Mouse (Mus musculus) kidney, embryonic 14.5 days (tissue): Measurements from ENCODE around the gene Gm20532. TPM values are rescaled to one million over a fixed set of nuclear protein-coding genes. Genes with fewer than 3 reads are reported as not detected.
"Not testable (repeated sequence)": the region's sequence is repeated elsewhere in the genome, so short reads cannot be mapped to it uniquely, and the experiment has no call there.

Experiments
- ATAC-seq: fragments of 200-750 bp; cut with Nextera tagmentation; 2 replicates; pipeline ENCODE4 v1.8.0; 2017; ENCODE audit warnings: moderate number of reproducible peaks, mild to moderate bottlenecking, moderate TSS enrichment, moderate library complexity; ENCODE audit not compliant: low FRiP score, low TSS enrichment
- H3K27ac ChIP-seq: fragments of 300-500 bp; sonication (generic); 2 replicates; pipeline ENCODE4 v1.5.1; 2014; ENCODE audit warnings: low read depth, mild to moderate bottlenecking, low read length, moderate library complexity, mixed read lengths
- H3K27me3 ChIP-seq: fragments of 300-500 bp; sonication (generic); 2 replicates; pipeline ENCODE4 v1.6.1; 2014; ENCODE audit warnings: mild to moderate bottlenecking, low read length; ENCODE audit not compliant: control insufficient read depth, insufficient read depth
- H3K36me3 ChIP-seq: fragments of 300-500 bp; sonication (generic); 2 replicates; pipeline ENCODE4 v1.6.1; 2014; ENCODE audit warnings: low read length, mixed read lengths; ENCODE audit not compliant: control insufficient read depth, insufficient read depth
- H3K4me1 ChIP-seq: fragments of 300-500 bp; sonication (generic); 2 replicates; pipeline ENCODE4 v1.6.1; 2014; ENCODE audit warnings: low read length, mixed read lengths; ENCODE audit not compliant: control insufficient read depth, insufficient read depth
- H3K4me2 ChIP-seq: fragments of 300-500 bp; sonication (generic); replicated peaks from 2 replicates; pipeline ENCODE4 v1.6.1; 2014; ENCODE audit warnings: low read depth, mild to moderate bottlenecking, low read length
- H3K4me3 ChIP-seq: fragments of 300-500 bp; sonication (generic); 2 replicates; pipeline ENCODE4 v1.5.1; 2014; ENCODE audit warnings: mild to moderate bottlenecking, low read length
- H3K9ac ChIP-seq: fragments of 300-500 bp; sonication (generic); 2 replicates; pipeline ENCODE4 v1.6.1; 2014; ENCODE audit warnings: low read depth, mild to moderate bottlenecking, low read length, moderate library complexity
- H3K9me3 ChIP-seq: fragments of 300-500 bp; sonication (generic); 2 replicates; pipeline ENCODE4 v1.6.1; 2016; ENCODE audit warnings: low read length; ENCODE audit not compliant: control insufficient read depth
- WGBS: fragments of 180-500 bp; shearing (Covaris S2); extraction: QIAGEN DNeasy Blood & Tissue Kit; methylation state at CpG from one replicate; pipeline ENCODE4 v1.1.7; 2014; 5-methylcytosine and 5-hydroxymethylcytosine counted together
- polyA plus RNA-seq: library from polyadenylated mRNA; unstranded; fragments of >200 nt; fragmentation: Nextera tagmentation; extraction: Ambion mirVana; gene quantifications from 2 replicates; pipeline ENCODE4 v1.2.1, GENCODE M21; 2014

Gm20532 gene
- polyA plus RNA-seq, 1 experiment from 2014 or later, result not detected

GRCm38 (mm10) chr2:26646643-26647293, 60.3 kb downstream of the Gm20532 start:
- Histone ChIP-seq H3K27me3 (no peaks in the 10 kb centered on the region), H3K9me3 (no peaks in the 10 kb centered on the region), H3K27ac (no peak overlapping the region), H3K4me1 (no peaks in the 10 kb centered on the region), H3K9ac (no peak overlapping the region), H3K4me2 (no peak overlapping the region), H3K36me3 (no peaks in the 10 kb centered on the region), H3K4me3 (no peak overlapping the region)
- 21% methylated on average over 3 of the region's 3 CpGs for WGBS
- peak; percentile 96 for ATAC-seq

GRCm38 (mm10) chr2:26654687-26655086, 68.2 kb downstream of the Gm20532 start:
- no peaks in the 10 kb centered on the region for H3K36me3 ChIP-seq
- H3K4me1 ChIP-seq, result no peaks in the 10 kb centered on the region
- ATAC-seq, result no peak
- H3K9ac ChIP-seq, result no peak overlapping the region
- H3K4me2 ChIP-seq, result no peak overlapping the region
- 54% methylated on average over 1 of the region's 1 CpGs for WGBS
- no peaks in the 10 kb centered on the region for H3K9me3 ChIP-seq
- H3K27ac ChIP-seq, result no peak overlapping the region
- H3K4me3 ChIP-seq, result no peak overlapping the region
- H3K27me3 ChIP-seq, result no peaks in the 10 kb centered on the region

GRCm38 (mm10) chr2:26657426-26657825, 71.0 kb downstream of the Gm20532 start:
- Histone ChIP-seq H3K9ac (no peak overlapping the region), H3K27me3 (no peaks in the 10 kb centered on the region), H3K27ac (no peak overlapping the region), H3K4me3 (no peak overlapping the region), H3K9me3 (no peaks in the 10 kb centered on the region), H3K4me2 (no peak overlapping the region), H3K4me1 (0 out of 2 replicates have a peak, but pooled peaks cover 5% of the 10 kb centered on the region), H3K36me3 (no peaks in the 10 kb centered on the region)
- 97% methylated on average over 2 of the region's 2 CpGs for WGBS
- ATAC-seq, result no peak

- peak overlapping the region; percentile 34 for H3K4me3 ChIP-seq
- H3K9me3 ChIP-seq, result no peaks in the 10 kb centered on the region
- H3K36me3 ChIP-seq, result no peaks in the 10 kb centered on the region
- H3K27ac ChIP-seq, result no peak overlapping the region
- peak overlapping the region; percentile 65 for H3K4me2 ChIP-seq
- no peak overlapping the region for H3K9ac ChIP-seq
- ATAC-seq, result peak; percentile 49; the same call in 1 of the 2 replicates
- H3K4me1 ChIP-seq, result 0 out of 2 replicates have a peak, but pooled peaks cover 5% of the 10 kb centered on the region
- no peaks in the 10 kb centered on the region for H3K27me3 ChIP-seq
- 1% methylated on average over 17 of the region's 20 CpGs for WGBS
Measured at GRCm38 (mm10) chr2:26661143-26661752, 74.8 kb downstream of the Gm20532 start.

- 44% methylated on average over 29 of the region's 29 CpGs for WGBS
- peak; percentile 60; the same call in 1 of the 2 replicates for ATAC-seq
- H3K36me3 ChIP-seq, result no peaks in the 10 kb centered on the region
- peak overlapping the region; percentile 34 for H3K4me3 ChIP-seq
- peak overlapping the region; percentile 65 for H3K4me2 ChIP-seq
- H3K9me3 ChIP-seq, result no peaks in the 10 kb centered on the region
- H3K9ac ChIP-seq, result no peak overlapping the region
- 0 out of 2 replicates have a peak, but pooled peaks cover 5% of the 10 kb centered on the region for H3K4me1 ChIP-seq
- no peak overlapping the region for H3K27ac ChIP-seq
- H3K27me3 ChIP-seq, result no peaks in the 10 kb centered on the region
Measured at GRCm38 (mm10) chr2:26661768-26662508, 75.5 kb downstream of the Gm20532 start.

- H3K4me1 ChIP-seq, result 0 out of 2 replicates have a peak, but pooled peaks cover 5% of the 10 kb centered on the region
- 76% methylated on average over 13 of the region's 13 CpGs for WGBS
Measured at GRCm38 (mm10) chr2:26662509-26662882, 76.1 kb downstream of the Gm20532 start.

GRCm38 (mm10) chr2:26663112-26663511, 76.7 kb downstream of the Gm20532 start:
- 0 out of 2 replicates have a peak, but pooled peaks cover 5% of the 10 kb centered on the region for H3K4me1 ChIP-seq
- no peaks in the 10 kb centered on the region for H3K27me3 ChIP-seq
- H3K4me3 ChIP-seq, result no peak overlapping the region
- ATAC-seq, result no peak
- 81% methylated on average over 10 of the region's 10 CpGs for WGBS
- no peaks in the 10 kb centered on the region for H3K9me3 ChIP-seq
- no peak overlapping the region for H3K9ac ChIP-seq
- H3K4me2 ChIP-seq, result no peak overlapping the region
- H3K36me3 ChIP-seq, result no peaks in the 10 kb centered on the region
- no peak overlapping the region for H3K27ac ChIP-seq

More at GRCm38 (mm10) chr2:26662509-26662882, 76.1 kb downstream of the Gm20532 start:
- no peaks in the 10 kb centered on the region for H3K36me3 ChIP-seq
- no peak overlapping the region for H3K27ac ChIP-seq
- ATAC-seq, result no peak
- no peak overlapping the region for H3K9ac ChIP-seq
- H3K9me3 ChIP-seq, result no peaks in the 10 kb centered on the region
- no peak overlapping the region for H3K4me2 ChIP-seq
- no peak overlapping the region for H3K4me3 ChIP-seq
- H3K27me3 ChIP-seq, result no peaks in the 10 kb centered on the region

GRCm38 (mm10) chr2:26663551-26663950, 77.1 kb downstream of the Gm20532 start:
- not testable (repeated sequence) for H3K27ac ChIP-seq, H3K4me1 ChIP-seq, H3K4me3 ChIP-seq, H3K4me2 ChIP-seq, ATAC-seq, H3K9ac ChIP-seq, H3K36me3 ChIP-seq, H3K9me3 ChIP-seq, H3K27me3 ChIP-seq
- WGBS, result 80% methylated on average over 1 of the region's 1 CpGs

GRCm38 (mm10) chr2:26668746-26669145, 82.3 kb downstream of the Gm20532 start:
- H3K4me2 ChIP-seq, result no peak overlapping the region
- H3K4me3 ChIP-seq, result no peak overlapping the region
- H3K27ac ChIP-seq, result no peak overlapping the region
- no peaks in the 10 kb centered on the region for H3K9me3 ChIP-seq
- ATAC-seq, result no peak
- no peaks in the 10 kb centered on the region for H3K4me1 ChIP-seq
- H3K36me3 ChIP-seq, result no peaks in the 10 kb centered on the region
- H3K27me3 ChIP-seq, result no peaks in the 10 kb centered on the region
- H3K9ac ChIP-seq, result no peak overlapping the region
